Mouse (Mus musculus) megakaryocyte, embryonic 14.5 days (primary cell): ENCODE data around the gene Gm20662.

Experiments
- FLI1 ChIP-seq: IDR thresholded peaks from 2 replicates; pipeline ENCODE4 v1.6.1; 2012; ENCODE audit warnings: low read length, inconsistent platforms, mixed read lengths
- GATA1 ChIP-seq: IDR thresholded peaks from 3 replicates; pipeline ENCODE4 v1.6.1; 2012; ENCODE audit warnings: mixed read lengths, low read length, inconsistent platforms, borderline replicate concordance

- TF ChIP-seq FLI1 (no peak), GATA1 (no peak)
Observed at GRCm38 (mm10) chr9:108069529-108069928, 73.4 kb downstream of the Gm20662 start.
